Mouse (Mus musculus): ENCODE measurements around the gene Tent5a. TPM values are rescaled to one million over a fixed set of nuclear protein-coding genes. Genes with fewer than 3 reads are reported as not detected.

Tent5a gene
- 1 to 10 TPM; 3.6 to 3.7 TPM for total RNA-seq (2021)

DNA sequence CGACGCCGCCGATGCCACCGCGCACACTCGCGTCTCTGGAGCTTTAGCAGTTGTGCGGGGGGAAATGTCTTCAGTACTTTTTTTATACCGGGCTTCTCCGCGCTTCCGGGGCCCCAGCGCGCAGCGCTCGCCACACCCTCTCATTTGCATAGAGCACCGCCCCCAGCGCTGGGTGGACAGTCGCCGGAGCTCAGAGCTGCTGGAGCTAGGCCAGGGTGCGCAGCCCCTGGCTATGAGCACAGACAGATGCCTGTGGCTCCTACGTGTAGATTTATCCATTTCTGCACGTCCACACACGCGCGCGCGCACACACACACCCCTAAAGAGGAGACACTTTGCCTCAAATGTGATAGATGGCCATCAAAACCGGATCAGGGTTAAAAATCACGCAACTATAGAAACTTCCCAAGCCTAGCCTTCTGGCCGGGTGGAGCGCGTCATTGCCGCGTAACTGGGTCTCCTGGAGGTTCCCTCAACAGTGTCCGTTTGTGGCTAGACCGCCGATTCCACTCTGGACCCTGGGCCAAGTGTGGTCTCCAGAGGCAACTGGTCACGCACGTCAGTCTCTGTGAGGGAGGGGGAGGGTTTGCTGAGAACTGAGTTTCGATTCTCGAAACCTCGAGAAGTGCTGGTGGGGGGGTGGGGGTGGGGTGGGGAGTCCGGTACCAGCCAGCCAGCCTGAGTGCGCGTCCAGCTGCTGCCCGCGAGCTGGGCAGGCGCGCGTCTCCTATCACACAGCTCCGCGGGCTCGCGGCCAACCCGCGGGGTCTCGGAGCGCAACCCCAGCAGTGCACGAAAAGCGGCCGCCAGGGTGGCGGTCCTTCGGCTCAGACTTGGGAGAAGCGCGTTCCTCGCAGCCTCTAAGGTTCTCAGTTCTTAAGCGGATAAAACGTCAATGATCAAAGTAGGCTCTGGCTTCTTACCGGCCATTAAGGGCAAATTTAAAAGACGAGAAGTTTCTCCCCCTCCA lies at the start of gene Tent5a:
Gene Tent5a (minus strand): TSS at position 107 of the 970 bp plus-strand sequence.
- intact Hi-C loops (cut with DNase I): loop anchor here (2.0 to 5.0 kb wide), 5 partner anchors 985 to 1521 kb away; partner anchors contain the start of gene Elovl4
- DNase-seq (ENCODE audit: low spot score in 2 of 2): peak; percentile 55 to 57

DNA sequence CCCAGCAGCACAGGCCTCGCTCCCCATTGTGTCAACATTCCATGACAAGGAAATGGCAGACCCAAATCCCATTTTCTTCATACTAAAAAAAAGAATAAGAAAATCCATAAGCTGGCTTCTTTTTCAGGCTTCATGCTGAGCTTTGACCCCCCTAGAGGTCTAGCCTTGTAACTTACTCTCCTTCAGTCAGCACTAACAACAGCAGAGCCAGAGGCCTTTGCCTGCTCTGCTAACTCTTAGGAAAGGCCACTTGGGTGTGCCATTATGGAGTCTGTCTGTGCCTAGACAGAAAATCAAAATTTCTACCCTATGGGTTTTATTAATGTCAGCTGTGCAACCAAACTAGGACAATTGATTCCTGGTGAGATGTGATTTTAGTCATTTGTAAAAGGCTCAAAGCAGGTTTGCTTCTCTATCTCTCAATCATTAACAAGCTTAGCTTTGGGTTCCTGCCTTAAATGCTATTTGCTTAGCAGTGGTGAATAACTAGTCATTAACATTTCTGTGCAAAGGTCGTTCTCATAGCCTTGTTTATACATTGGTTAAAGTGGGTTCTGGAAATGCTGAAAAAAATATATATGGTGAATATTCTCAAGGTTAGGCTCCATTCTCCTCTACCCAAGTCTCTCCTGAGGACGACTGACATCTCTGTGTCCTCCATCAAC lies 49.6 kb upstream of the Tent5a start:
- no peak for DNase-seq (ENCODE audit: low spot score in 2 of 2)
- intact Hi-C loops (cut with DNase I): no loop called here

DNA sequence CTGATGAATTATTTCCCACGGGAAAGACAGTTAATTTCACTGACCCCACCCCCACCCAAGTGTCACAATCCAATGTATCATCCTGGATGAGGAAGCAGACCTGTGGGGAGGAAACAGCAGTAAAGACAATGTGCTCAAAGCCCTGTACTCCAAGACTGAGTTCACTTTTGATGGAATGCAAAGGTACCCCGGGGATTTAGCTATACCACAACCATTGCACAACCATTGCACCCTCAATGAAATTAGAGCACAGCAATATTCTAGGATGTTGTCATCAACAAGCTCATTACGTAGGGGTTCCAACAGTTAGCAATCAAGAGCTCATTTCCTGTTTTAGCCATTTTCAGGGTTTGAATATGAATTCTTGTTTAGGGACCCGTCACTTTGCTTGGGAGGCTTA lies 48.0 kb upstream of the Tent5a start:
- intact Hi-C loops (cut with DNase I): no loop called here

DNA sequence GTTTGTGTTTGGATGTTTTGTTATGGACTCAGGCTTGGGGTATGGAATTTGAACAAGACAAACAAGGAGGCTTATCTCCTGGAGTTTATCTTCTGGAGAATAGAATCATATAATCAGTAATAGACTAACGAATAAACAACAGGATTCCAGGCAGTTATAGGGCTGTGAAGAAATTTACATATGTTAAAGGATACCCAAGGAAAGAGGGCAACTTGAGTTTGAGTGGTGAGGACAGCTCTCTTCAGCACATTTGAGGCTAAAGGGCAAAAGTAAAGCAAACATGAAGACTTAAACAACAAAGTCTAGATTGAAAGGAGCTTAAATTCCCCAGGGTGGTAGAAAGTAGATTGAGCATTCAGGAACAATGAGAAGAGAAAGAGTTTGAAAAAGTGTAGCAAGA lies 44.9 kb upstream of the Tent5a start:
- intact Hi-C loops (cut with DNase I): no loop called here

More for the DNA sequence above, 48.0 kb upstream of the Tent5a start:
- no peak for DNase-seq (ENCODE audit: low spot score in 2 of 2)

DNA sequence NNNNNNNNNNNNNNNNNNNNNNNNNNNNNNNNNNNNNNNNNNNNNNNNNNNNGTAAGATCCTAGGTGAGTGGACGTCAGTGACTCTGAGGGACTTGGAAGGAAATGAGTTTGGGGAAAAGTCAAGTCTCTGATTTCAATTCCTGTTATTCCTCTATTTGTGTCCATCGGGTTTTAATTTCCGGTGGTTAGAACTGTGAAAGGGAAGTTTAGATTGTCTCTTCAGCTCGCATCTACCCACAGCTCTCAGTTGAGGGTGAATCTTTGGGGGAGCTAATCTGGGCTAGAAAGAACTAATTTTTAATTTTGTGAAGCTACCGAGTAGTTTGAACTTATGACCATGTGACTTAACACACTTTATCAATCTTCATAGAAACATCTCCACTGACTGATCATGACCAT lies 42.4 kb upstream of the Tent5a start:
- intact Hi-C loops (cut with DNase I): no loop called here
- no peak for DNase-seq (ENCODE audit: low spot score in 2 of 2)

More for the DNA sequence above, 44.9 kb upstream of the Tent5a start:
- no peak for DNase-seq (ENCODE audit: low spot score in 2 of 2)

DNA sequence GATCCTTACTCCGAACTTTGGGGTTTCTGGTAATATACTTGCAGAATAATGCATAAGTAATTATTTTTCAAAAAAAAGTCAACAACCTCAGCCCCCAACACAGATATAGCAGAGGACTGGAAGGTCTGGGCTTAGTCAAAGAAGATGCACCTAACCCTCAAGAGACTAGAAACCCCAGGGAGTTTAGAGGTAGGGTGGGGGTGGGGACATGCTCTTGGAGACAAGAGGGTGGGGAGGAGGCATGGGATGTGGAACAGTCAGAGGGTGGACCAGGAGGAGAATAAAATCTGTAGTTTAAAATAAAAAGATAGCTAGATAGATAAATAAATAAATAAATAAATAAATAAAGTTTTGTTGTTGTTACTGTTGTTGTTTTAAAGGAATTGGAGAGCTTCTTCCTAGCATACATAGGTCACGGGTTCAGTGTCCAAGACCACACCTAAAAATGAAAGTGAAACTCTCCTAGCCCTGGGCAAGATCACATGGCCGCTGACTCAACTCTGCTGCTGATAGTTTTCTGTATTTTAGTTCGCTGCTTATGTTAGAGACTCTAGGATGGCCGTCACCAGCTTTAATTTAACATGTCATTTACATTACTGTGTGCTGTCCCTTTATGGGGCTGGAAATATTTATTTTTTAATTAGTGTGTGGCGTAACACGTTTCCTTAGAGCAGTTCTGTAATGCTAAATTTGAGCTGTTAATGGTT lies 30.2 kb upstream of the Tent5a start:
- intact Hi-C loops (cut with DNase I): no loop called here
- no peak for DNase-seq (ENCODE audit: low spot score in 2 of 2)

DNA sequence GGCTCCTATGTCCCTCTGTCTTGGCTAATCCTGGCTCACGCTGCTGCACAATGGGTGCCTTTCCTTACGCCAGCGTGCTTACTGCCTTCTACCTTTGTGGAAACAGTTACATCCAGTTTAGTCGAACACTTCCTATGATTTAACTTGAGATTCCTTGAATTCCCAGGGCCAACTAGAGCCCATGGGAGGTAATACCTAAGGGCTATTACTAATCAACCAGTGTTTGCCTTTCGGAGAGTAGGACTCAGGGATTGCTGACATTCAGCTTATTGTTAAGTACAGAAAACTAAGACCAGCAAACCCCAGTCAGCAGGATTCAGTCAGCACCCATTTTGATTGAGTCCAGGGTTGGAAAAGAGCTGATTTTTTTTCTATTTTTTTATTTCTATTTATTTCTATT lies 28.4 kb upstream of the Tent5a start:
- no peak for DNase-seq (ENCODE audit: low spot score in 2 of 2)
- intact Hi-C loops (cut with DNase I): no loop called here

DNA sequence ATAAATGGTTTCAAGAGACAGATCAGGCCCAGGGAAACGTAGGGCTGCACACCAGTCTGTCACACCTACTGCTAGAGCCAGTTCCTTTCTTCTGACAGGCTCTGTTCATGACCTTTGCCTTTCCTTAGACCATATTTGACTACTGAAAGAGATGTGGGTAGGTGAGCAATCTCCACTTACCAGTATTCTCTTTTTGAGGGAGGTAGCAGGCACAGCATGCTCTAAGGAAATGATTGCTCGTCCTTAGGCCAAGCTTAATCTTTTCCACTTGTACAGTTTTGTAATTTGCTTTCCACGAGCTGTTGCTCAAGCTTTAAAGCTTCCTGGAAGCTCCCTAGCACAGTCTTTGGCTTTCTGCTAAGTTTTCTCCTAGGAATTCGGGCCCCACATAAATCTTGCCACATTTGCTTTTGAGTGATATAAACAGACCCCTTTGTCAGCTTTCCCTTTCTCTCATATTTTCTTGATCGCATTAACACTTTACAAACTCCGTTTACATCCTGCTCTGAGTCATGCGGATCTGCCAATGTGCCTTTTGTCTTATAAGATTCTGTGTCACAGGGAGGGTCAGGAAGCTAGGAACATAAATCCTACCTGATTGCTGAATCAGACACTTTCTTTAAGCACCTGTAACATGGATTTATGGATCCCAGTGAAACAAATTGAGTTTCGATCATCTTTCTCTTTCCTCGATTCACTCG lies 20.8 kb upstream of the Tent5a start:
- intact Hi-C loops (cut with DNase I): no loop called here
- DNase-seq (ENCODE audit: low spot score in 2 of 2): no peak

DNA sequence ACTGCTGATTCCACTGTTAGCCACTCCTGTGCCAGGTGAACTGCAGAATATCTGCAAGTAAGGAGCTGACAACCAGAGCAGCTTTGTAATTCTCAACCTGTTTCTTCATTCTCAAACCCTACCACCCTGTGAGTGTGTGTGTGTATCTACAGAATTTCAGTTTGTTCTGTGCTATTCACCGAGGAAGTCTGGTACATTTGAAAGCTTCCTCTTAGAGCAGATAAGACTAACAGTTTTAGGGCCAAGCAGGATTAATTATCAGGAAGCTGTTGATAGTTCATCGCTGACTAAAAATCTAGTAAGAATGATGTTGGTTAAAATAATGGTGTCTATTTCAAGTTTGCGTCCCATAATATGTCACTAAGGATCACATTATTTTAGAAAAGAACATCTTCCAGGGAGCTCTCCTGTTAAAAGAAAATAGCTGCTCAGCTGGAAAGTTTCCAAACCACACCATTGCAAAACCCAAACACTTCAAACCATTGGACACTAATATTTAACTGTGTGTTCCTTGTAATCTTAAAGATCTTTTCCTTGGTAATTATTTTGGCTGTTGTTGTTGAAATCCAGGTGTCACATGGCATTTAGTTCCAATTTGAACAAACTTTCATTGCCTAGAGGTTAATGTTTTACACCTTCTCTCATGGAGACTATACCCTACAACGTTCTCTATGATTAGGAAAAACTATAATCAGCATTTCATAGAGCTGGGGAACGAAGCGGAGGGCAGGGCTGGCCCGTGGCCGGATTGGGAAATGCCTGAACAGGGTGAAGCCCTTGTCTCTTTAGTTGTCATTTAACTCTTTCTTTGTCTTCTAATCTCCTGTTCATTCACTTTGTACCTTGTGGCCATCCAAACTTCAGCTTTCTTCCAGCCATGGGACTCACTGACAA lies 16.0 kb upstream of the Tent5a start:
- DNase-seq (ENCODE audit: low spot score in 2 of 2): no peak
- intact Hi-C loops (cut with DNase I): no loop called here

DNA sequence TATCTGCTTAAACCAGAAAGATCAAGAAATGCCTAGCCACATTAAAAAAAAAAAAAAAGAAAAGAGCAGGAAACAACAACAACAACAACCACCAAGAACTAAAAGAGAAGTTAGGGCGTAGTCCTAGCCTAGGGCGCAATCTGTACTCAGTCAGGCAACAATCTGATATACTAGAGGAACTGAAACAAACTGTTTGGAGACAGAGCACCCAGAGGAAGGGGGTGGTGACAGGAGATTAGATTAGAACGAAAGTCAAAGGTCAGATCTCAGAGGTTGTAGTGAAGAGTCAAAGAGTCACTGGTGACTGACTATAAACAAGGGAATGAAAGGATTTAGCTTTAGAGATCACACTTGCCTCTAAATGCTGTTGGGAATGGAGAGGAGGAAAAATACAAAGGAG lies 13.2 kb upstream of the Tent5a start:
- intact Hi-C loops (cut with DNase I): no loop called here
- no peak for DNase-seq (ENCODE audit: low spot score in 2 of 2)

DNA sequence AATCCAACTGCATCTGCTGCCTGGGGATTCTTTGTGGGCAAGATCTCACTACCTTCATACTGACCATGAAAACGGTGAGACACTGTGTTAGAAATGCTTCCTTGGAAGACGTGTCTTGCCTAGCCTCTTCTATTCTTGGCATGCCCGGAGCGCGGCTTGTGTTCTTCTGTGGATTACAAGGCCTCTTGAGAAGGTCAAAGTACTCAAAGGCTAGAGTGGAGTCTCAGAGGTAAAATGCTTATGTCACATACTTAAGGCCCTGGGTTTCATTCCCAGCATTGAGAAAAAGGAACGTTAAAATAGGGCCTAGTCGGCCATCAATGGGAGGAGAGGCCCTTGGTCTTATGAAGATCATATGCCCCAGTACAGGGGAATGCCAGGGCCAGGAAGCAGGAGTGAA lies 8.9 kb upstream of the Tent5a start:
- intact Hi-C loops (cut with DNase I): no loop called here
- DNase-seq (ENCODE audit: low spot score in 2 of 2): no peak

DNA sequence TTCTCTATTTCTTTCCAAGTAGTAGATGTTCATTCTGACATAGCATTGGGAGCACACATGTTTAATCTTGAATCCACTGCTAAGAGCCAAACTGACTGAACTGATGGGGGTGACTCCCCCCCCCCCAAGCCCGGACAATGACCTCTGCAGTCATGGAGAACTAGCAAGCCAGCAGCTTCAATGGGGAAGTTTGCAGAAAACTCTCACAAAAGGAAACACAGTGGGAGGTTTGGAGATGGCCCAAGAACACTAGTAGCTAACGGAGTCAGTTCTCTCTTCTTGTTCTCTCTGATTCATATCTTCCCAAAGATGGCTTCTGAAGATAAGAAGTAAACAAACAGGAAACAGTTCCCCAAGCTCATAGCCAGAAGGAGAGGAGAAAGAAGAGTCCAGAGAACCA lies 4.4 kb upstream of the Tent5a start:
- intact Hi-C loops (cut with DNase I): no loop called here
- DNase-seq (ENCODE audit: low spot score in 2 of 2): peak in 1 of 2 experiments; percentile 19

DNA sequence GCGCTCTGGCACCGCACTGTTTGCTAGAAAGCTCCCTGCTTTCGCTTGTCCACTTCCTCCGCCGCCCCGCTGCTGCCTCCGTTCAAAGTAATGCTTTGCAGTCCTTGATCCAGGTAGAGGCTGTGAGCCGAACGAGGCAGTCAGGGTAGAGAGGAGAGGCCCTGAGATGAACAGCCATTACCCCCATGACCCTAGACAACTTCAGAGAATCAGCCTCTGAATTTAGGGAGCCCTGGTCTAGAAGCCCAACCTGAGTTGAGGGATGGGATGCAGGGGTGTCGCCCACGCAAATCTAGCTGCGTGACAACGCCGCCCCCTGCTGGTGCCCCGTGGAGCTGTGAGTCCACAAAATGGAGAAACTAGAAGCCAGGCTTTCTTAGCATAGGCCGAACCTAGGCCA lies 1.1 kb upstream of the Tent5a start:
- peak; percentile 81 to 82 for DNase-seq (ENCODE audit: low spot score in 2 of 2)
- intact Hi-C loops (cut with DNase I): loop anchor here (2.0 to 5.0 kb wide), 5 partner anchors 986 to 1521 kb away; partner anchors contain the start of gene Elovl4

DNA sequence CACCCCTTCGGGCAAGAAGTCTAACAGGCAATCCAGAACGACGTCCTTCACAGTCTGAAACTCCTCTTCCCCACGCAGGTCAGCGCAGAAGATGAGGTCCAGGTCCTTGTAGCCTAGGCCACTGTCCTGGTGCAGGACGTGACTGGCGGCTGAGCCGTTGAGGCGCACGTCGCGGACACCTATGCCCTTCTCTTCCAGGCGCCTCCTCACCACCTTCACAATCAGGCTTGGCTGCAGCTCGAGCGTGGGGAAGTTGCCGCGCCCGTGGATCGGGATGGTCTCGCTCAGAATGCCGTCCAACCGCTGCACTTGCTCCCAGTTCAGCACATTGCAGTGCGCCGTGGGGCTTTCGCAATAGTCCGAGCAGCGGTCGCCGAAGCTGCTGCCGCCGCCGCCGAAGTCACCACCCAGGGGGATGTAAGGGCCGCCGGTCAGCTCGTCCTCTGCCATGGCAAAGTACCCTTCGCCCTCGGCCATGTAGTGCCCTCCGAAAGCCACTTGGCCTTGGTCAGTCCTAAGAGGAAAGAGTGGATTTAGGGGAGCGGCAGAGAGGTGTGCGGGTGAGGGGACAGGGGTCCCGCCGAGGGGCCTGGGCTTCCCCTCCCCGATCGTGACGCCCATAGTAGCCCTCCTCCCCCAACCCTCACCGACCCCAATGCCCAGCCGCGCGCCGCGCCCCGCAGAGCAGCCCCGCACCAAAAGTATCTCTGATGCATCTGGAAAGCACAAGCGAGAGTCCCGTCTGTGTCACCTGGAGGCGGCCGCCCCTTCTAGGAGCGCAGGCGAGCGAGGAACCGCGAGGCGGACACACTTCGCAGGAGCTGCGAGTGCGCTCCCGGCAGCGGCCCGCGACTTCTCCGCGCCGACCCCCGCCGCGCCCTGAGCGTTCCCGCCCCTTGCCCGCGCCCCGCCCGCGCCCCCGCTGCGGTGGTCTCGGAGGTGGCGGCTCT lies 581 bp downstream of the Tent5a start:
- DNase-seq (ENCODE audit: low spot score in 2 of 2): peak; percentile 8 to 16
- intact Hi-C loops (cut with DNase I): loop anchor here (5.0 kb wide), 4 partner anchors 984 to 1369 kb away; no protein-coding TSS in a partner anchor

DNA sequence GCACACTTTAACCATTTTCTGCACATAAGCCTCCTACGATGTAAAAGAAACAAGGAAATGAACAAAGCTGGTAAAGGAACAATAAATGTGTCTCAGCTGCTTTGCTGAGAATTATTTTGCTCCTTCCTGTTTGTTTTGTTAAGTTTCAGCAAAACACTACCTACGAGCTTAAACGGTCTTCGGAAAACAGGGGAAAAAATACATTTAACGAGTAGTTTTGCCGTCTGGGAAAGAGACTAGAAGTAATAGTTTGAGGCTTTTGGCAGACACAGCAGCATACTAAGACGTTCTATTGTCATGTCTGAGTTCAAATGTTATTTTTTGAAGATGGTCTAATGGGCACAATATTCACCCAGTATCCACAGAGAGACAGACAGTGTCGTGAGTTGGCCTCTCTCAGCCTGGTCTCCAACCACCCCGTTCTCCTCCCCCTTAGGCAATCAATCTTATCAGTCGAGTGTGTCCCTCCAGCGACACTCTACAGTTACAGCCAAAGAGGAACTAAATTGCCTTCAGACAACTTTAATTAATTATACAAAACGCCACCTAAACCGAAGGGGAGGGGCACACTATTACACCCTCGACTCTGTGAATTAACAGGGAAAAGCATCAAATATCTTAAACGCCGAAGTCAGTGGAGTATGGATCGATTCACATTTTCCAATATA lies 1.8 kb downstream of the Tent5a start:
- no peak for DNase-seq (ENCODE audit: low spot score in 2 of 2)
- intact Hi-C loops (cut with DNase I): loop anchor here (5.0 kb wide), 4 partner anchors 983 to 1368 kb away; no protein-coding TSS in a partner anchor

DNA sequence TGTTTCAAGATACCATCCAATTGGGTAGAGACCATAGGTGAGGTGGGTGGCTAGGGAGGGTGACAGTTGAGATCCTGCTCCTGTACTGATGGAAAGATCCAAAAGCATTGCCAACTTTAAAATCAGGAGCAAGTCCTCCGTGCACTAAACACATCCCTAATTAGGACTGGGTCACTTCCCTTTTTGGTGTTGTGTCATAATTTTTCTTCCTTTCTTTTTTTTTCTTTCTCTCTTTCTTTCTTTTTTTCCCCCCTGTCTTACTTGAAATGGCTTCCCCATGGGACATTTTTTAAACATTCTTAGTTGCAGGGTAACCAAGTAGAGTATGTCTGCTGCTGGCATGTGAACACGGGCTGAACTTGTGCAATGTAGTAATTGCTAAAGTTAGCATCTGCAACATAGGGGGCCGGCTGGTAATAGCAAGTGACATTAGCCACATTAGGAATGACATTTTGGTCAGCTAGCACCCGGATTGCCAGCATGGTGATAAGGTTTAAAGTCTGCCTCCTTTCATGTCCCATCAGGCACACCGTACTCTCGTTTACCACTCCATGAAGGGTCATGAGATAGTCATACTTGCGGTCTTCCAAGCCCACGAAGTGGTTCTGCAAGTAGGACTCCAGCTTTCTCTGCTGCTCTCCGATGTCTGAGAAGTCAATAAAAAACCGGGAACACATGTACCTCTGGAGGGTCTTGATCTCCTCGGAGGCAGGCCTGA lies 2.8 kb downstream of the Tent5a start:
- DNase-seq (ENCODE audit: low spot score in 2 of 2): no peak
- intact Hi-C loops (cut with DNase I): no loop called here
